Mouse (Mus musculus) stomach, postnatal 0 days (tissue): ENCODE measurements around the gene Rfx1.

Experiments used
- CTCF ChIP-seq: IDR thresholded peaks from 2 replicates; pipeline ENCODE4 v1.5.1; 2016; ENCODE audit warnings: antibody characterized with exemption, low read depth, mild to moderate bottlenecking, moderate library complexity
- EP300 ChIP-seq: optimal IDR thresholded peaks from 2 replicates; pipeline ENCODE3; 2016; ENCODE audit warnings: antibody characterized with exemption

DNA sequence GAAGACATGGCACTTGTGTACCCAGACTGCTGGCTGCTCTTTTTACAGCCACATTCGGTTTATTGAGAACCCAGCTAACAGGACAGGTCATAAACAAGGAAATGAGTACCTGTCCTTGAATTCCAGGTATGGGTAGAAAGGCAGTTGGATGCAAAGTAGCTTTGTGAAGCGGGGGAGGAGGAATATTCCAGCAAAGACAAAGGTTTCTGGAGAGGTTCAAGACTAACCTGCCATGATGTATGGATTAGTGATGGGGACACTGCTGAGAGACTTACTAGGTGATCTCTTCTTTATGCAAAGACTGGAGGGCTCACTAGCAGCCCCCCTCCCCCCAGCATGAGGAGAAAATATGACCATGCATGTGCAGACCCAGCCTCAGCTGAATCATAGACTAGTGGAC lies 39.0 kb downstream of the Rfx1 start:
- TF ChIP-seq EP300 (no peak), CTCF (no peak)
